Mouse (Mus musculus) liver, embryonic 12.5 days (tissue): ENCODE results near the gene Gm21488. TPM values are rescaled to one million over a fixed set of nuclear protein-coding genes. Genes with fewer than 3 reads are reported as not detected.
"Not testable (repeated sequence)": the region's sequence is repeated elsewhere in the genome, so short reads cannot be mapped to it uniquely, and the experiment has no call there.

Source experiments
- ATAC-seq: fragments of 200-750 bp; cut with Nextera tagmentation; 2 replicates; pipeline ENCODE4 v1.8.0; 2017; ENCODE audit warnings: moderate number of reproducible peaks, mild to moderate bottlenecking, moderate library complexity
- H3K27ac ChIP-seq: fragments of 300-500 bp; sonication (generic); 2 replicates; pipeline ENCODE4 v1.5.1; 2016; ENCODE audit warnings: mild to moderate bottlenecking
- H3K27me3 ChIP-seq: fragments of 300-500 bp; sonication (generic); replicated peaks from 2 replicates; pipeline ENCODE4 v1.6.1; 2016; ENCODE audit warnings: mild to moderate bottlenecking, moderate library complexity
- H3K36me3 ChIP-seq: fragments of 300-500 bp; sonication (generic); 2 replicates; pipeline ENCODE4 v1.6.1; 2016; ENCODE audit warnings: mild to moderate bottlenecking, moderate library complexity
- H3K4me1 ChIP-seq: fragments of 300-500 bp; sonication (generic); 2 replicates; pipeline ENCODE4 v1.6.1; 2016
- H3K4me2 ChIP-seq: fragments of 300-500 bp; sonication (generic); 2 replicates; pipeline ENCODE4 v1.6.1; 2016; ENCODE audit warnings: mild to moderate bottlenecking, moderate library complexity
- H3K4me3 ChIP-seq: fragments of 300-500 bp; sonication (generic); 2 replicates; pipeline ENCODE4 v1.5.1; 2016; ENCODE audit warnings: mild to moderate bottlenecking, moderate library complexity
- H3K9ac ChIP-seq: fragments of 300-500 bp; sonication (generic); 2 replicates; pipeline ENCODE4 v1.6.1; 2016; ENCODE audit warnings: mild to moderate bottlenecking, moderate library complexity
- H3K9me3 ChIP-seq: fragments of 300-500 bp; sonication (generic); replicated peaks from 2 replicates; pipeline ENCODE4 v1.6.1; 2016; ENCODE audit warnings: mild to moderate bottlenecking, moderate library complexity
- WGBS: fragments of 180-500 bp; shearing (Covaris S2); methylation state at CpG from one replicate; pipeline ENCODE4 v1.1.7; 2016; ENCODE audit not compliant: insufficient replicate concordance; 5-methylcytosine and 5-hydroxymethylcytosine counted together
- polyA plus RNA-seq: library from polyadenylated mRNA; unstranded; fragments of >200 nt; fragmentation: Nextera tagmentation; extraction: Ambion mirVana; gene quantifications from 2 replicates; pipeline ENCODE4 v1.2.1, GENCODE M21; 2016

The Gm21488 gene
- not detected in 2 replicates for polyA plus RNA-seq

- WGBS, result no CpG with 5 or more reads among the region's 5 CpGs
- not testable (repeated sequence) for H3K27ac ChIP-seq, H3K9ac ChIP-seq, ATAC-seq, H3K4me2 ChIP-seq, H3K27me3 ChIP-seq, H3K9me3 ChIP-seq, H3K4me1 ChIP-seq, H3K36me3 ChIP-seq, H3K4me3 ChIP-seq
These were observed at the start of gene Gm21488 for GRCm38 (mm10) chrY:27521820-27522219. Gene Gm21488, minus strand, starts transcription at chrY:27521920.
